Mouse (Mus musculus) NIH3T3 (cell line): ENCODE results near the gene Usp6nl.

Source experiments
- DNase-seq: peaks from one replicate; pipeline ENCODE4 v3.0.0-alpha.2; 2012; ENCODE audit warnings: low read depth

The Usp6nl gene

GRCm38 (mm10) chr2:6331324-6332137, 9.1 kb downstream of the Usp6nl start:
- no peak for DNase-seq

DNA sequence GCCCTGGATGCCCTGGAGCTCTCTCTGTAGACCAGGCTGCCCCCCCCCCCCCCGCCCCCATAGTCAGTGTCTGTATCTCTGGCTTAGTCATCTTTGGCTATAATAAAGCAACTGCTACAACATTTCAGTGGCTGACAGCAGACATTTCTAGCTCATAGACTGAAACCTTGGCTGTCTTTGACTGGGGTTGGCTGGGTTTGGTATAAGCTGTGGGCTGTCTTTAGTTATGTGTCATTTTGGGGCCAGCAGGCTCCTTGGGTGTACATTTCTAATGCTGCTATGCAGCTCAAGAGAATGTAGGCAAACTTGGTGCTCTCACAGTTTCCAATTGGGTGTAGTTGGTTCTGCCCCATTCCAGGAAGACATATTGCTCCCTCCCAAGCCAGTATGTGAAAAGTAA, 11.1 kb downstream of the Usp6nl start:
- peak; percentile 51 for DNase-seq

- DNase-seq = no peak
Observed at GRCm38 (mm10) chr2:6334011-6334410, 11.5 kb downstream of the Usp6nl start.

DNA sequence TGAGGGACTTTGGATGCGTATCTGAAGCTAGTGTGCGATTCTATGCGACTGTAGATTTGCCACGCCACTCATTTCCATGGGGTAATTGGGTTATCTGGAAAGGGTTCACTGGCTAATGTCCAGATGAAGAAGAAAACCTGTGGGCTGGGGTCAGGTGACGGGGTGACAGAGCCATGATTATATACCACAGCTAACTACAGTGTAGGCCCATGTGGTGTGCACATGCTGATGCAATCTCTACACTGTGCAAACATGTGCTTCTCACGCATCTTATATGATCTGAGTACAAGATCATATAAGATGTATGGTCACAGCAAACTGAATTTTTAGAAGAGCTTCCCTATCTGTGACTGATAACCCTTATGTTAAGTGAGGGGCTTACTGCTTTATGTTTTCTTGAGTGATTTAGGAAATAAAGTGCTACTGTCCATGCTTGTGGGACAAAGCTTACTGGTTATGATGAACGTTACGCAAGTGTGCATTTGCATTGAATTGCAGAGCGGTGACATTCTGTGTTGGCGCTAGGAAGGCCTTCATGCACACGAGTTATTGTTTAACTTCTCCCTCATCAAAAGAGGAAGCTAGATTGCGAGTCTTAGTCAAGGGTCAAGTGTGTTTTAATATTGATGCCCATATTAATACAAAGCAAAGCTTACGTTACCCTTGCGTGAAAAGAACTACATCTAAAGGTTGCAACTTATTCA, 12.7 kb downstream of the Usp6nl start:
- DNase-seq = no peak

DNA sequence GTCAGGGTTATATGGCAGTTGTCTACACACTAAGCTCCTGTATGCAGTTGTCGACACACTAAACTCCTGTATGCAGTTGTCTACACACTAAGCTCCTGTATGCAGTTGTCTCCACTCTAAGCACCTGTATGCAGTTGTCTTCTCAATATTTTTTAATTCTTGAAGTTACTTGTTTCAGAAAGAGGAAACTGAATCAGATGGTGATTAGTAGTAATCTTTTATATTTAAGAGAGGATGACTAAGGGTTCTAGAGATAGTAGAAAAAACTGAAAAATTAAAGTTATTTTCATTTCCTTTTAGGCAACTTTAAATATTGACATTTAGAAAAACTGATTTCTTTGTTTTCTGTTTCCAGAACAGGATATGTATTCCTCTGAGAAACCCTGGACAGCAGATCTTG, 13.5 kb downstream of the Usp6nl start:
- no peak for DNase-seq

DNA sequence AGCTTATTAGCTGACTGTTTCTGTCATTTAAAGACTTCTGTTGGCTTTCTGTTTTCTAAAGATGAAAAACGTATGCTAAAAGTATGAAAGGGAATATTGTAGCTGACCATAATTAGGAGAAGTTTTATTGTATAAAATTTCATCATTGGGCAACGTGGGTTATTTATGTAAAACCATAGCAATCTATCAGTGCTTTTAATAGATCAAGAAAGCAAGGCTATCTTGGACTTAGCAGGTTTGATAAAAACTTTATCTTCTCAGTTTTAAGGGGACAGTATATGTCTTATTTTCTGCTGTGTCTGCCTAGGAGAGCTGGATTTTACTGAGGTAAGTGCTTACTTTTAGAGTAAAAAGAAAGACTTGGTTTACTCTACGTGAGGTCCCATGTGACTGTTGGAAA, 14.2 kb downstream of the Usp6nl start:
- no peak for DNase-seq

- DNase-seq = no peak
Observed at GRCm38 (mm10) chr2:6337436-6337835, 15.0 kb downstream of the Usp6nl start.

GRCm38 (mm10) chr2:6338031-6338629, 15.7 kb downstream of the Usp6nl start:
- no peak for DNase-seq

- DNase-seq = no peak
Observed at GRCm38 (mm10) chr2:6340439-6340838, 18.0 kb downstream of the Usp6nl start.

DNA sequence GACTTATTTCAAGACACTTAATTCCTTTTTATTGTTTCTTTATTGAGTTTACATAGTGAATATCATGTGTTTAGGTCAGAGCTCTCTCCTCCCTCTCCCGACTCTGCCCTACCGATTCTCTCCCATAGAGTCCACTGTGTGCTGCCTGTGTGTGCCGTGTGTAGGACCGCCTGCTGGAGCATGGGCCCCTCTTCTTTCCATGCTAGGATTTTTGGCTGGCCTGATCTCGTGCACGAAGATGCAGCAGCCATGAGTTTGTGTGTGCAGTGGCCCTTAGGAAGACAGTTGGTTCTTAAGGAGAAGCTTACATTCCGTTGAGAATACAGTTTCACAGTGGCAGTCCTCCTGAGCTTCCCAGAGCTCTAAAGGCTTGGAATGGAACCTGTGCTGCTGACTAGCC, 19.0 kb downstream of the Usp6nl start:
- no peak for DNase-seq

- DNase-seq = peak; percentile 61
Observed at GRCm38 (mm10) chr2:6349256-6350092, 27.0 kb downstream of the Usp6nl start.

DNA sequence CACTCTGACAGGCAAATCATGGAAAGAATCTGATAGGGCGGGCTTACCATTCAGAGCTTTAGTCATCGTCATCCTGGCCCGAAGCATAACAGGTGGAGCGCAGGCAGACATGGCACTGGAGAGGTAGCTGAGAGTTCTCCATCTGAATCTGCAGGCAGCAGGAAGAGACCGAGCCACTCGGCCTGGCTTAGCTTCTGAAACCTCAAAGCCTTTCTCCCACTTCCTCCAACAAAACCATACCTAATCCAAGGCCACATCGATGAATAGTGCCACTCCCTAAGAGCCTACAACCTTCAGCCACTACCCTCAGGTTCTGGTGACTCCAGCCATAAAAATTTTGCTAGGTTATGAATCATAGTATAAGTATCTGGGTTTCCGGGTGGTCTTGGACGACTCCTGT, 27.7 kb downstream of the Usp6nl start:
- no peak for DNase-seq

- DNase-seq = no peak
Observed at GRCm38 (mm10) chr2:6350931-6351695, 28.6 kb downstream of the Usp6nl start.

DNA sequence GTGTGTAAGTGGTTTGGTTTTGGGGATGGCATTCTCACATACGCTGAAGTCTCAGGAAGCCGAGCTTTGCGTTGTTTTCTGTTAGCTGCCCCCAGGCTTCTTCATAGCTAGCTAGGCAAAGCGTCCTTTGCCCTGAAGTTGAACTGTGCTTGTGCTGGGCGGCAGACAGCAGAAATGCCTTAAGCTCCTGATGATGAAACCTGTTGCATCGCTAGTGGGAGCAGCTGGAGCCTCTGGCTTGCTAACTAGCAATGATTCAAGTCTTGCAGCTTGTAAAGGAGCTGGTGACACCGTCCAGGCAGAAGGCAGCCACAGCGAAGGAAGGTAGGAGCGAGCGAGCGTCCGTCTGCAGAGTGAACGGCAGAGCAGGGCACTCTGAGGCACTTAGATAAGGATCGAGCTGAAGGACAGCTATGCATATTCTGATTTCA, 30.1 kb downstream of the Usp6nl start:
- peak; percentile 58 for DNase-seq

GRCm38 (mm10) chr2:6353060-6353459, 30.6 kb downstream of the Usp6nl start:
- DNase-seq = no peak

DNA sequence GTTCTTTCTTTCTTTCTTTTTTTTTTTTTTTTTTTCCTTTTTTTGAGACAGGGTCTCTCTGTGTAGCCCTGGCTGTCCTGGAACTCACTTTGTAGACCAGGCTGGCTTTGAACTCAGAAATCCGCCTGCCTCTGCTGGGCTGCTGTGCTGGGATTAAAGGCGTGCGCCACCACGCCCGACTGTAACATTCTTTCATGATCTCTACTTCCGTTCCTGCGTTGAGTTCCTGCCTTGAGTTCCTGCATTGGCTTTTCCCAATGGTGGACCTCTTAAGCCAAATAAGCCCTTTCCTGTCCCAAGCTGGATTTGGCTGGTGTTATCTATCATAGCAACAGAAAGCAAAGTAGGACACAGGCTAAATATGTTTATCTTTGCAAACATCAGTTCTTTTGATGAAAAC, 34.8 kb downstream of the Usp6nl start:
- DNase-seq = no peak

DNA sequence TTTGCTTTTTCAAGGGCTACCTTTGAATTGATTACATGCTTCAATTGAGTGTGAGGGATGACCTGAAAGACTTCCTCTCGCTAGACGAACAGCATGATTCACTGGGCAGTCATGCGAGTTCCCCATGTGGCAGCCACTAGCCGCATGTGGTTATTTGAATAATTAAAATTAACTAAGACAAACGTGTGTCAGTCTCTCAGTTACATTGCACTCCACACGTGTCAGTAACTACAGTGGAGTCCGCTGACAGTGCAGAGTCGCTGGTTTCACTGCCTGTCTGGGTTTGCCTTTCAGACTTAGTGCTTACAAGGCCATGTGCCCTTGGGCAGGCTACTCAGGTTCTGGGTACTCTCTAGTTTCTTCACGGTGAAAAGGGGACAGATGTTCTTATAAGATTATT, 37.2 kb downstream of the Usp6nl start:
- DNase-seq = no peak

DNA sequence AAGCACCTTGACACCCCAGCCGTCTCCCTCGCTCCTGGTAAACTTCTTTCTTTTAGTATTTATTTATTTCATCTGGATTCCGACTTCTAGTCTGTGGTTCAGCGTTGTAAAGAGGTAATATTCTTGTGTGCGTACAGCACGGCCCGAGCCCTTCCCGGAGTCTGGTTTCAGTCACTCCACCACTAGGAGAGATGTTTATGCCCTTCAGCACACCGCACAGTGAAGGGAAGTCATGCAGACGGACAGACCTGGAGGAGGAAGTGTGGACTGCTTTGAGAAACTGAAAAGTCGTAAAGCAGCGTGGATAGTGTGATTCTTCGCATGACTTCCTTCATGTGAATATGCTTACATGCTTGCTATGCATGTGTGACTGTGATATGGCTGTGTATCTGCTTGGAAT, 40.7 kb downstream of the Usp6nl start:
- DNase-seq = no peak

DNA sequence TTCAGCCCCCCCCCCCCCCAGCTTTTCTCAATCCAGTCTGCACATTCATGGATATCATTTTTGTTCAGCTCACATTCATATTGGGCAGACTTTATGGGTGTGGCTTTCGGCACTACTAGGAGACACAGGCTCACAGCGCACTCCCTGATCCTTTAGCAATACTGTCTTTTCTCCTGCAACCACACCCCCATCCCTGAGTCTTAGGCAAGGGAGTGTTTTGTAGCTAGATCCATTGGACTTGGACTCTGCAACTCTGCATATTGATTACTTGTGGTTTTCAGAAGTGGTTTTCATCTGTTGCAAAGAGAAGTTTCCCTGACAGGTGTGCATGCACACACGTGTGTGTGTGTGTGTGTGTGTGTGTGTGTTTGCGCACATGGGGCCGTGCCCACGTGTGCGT, 41.5 kb downstream of the Usp6nl start:
- DNase-seq = no peak

- DNase-seq = peak; percentile 85
Observed at GRCm38 (mm10) chr2:6366521-6366928, 44.1 kb downstream of the Usp6nl start.

- DNase-seq = no peak
Observed at GRCm38 (mm10) chr2:6366973-6367372, 44.5 kb downstream of the Usp6nl start.
